Mouse (Mus musculus): Measurements from ENCODE around the gene Spn.

DNA sequence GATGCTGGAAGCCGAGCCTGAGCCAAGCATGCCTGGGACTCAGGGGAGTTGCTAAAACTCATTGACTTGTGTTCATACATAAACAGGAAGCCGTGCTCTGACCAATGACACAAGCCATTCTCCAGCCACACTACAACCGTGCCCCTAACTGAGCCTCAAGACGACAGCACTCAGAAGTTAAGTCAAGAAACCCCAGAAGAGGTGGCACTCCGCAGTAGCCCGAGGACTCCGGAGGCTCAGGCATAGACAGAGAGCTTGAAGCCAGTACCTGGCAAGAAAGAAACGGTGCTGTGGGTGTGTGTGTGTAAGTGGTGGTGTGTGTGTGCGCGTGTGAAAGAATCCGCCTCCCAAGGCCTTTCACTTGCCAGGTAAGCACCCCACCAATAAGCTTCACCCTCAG is 22.7 kb downstream of the Spn start:
- TF ChIP-seq CTCF (IDR thresholded peaks at IDR 0.05; ENCODE audit: control insufficient read depth, insufficient read depth, low read length) (no peak), POLR2A (IDR thresholded peaks at IDR 0.05; ENCODE audit: borderline replicate concordance, control insufficient read depth, low read depth, low read length) (no peak)
